Mouse (Mus musculus) stomach, postnatal 0 days (tissue): ENCODE measurements at regions not wholly inside any gene's neighbourhood (a gene's known extent, or its start where the extent isn't known, plus 50 kb on each side); places are given as distances from the start of the nearest gene placed in this dataset.

Experiments
- ATAC-seq: fragments of 200-750 bp; cut with Nextera tagmentation; 2 replicates; pipeline ENCODE4 v1.8.0; 2017; ENCODE audit not compliant: low FRiP score, low TSS enrichment
- DNase-seq: peaks from one replicate; pipeline ENCODE4 v3.0.0-alpha.2; 2016; ENCODE audit warnings: low spot score
- H3K27ac ChIP-seq: fragments of 300-500 bp; sonication (generic); replicated peaks from 2 replicates; pipeline ENCODE4 v1.5.1; 2014; ENCODE audit warnings: mild to moderate bottlenecking, control low read depth
- H3K27me3 ChIP-seq: fragments of 300-500 bp; sonication (generic); 2 replicates; pipeline ENCODE4 v1.6.1; 2014; ENCODE audit warnings: low read length; ENCODE audit not compliant: control insufficient read depth, insufficient read depth
- H3K36me3 ChIP-seq: fragments of 300-500 bp; sonication (generic); 2 replicates; pipeline ENCODE4 v1.6.1; 2014; ENCODE audit warnings: low read length, mixed read lengths; ENCODE audit not compliant: control insufficient read depth, insufficient read depth
- H3K4me1 ChIP-seq: fragments of 300-500 bp; sonication (generic); replicated peaks from 2 replicates; pipeline ENCODE4 v1.6.1; 2014; ENCODE audit warnings: antibody characterized with exemption; ENCODE audit not compliant: control insufficient read depth, insufficient read depth
- H3K4me2 ChIP-seq: fragments of 300-500 bp; sonication (generic); replicated peaks from 2 replicates; pipeline ENCODE4 v1.6.1; 2014; ENCODE audit warnings: low read depth, mild to moderate bottlenecking, control low read depth, moderate library complexity
- H3K4me3 ChIP-seq: fragments of 300-500 bp; sonication (generic); 2 replicates; pipeline ENCODE4 v1.5.1; 2014; ENCODE audit warnings: low read depth, low read length, control low read depth
- H3K9ac ChIP-seq: fragments of 300-500 bp; sonication (generic); 2 replicates; pipeline ENCODE4 v1.6.1; 2014; ENCODE audit warnings: mild to moderate bottlenecking, low read length, control low read depth, mixed read lengths
- H3K9me3 ChIP-seq: fragments of 300-500 bp; sonication (generic); 2 replicates; pipeline ENCODE4 v1.6.1; 2016; ENCODE audit warnings: low read length; ENCODE audit not compliant: control insufficient read depth
- CTCF ChIP-seq: IDR thresholded peaks from 2 replicates; pipeline ENCODE4 v1.5.1; 2016; ENCODE audit warnings: antibody characterized with exemption, low read depth, mild to moderate bottlenecking, moderate library complexity
- EP300 ChIP-seq: optimal IDR thresholded peaks from 2 replicates; pipeline ENCODE3; 2016; ENCODE audit warnings: antibody characterized with exemption
- WGBS: fragments of 180-500 bp; shearing (Covaris S2); extraction: QIAGEN DNeasy Blood & Tissue Kit; methylation state at CpG from one replicate; pipeline ENCODE4 v1.1.7; 2014; 5-methylcytosine and 5-hydroxymethylcytosine counted together

DNA sequence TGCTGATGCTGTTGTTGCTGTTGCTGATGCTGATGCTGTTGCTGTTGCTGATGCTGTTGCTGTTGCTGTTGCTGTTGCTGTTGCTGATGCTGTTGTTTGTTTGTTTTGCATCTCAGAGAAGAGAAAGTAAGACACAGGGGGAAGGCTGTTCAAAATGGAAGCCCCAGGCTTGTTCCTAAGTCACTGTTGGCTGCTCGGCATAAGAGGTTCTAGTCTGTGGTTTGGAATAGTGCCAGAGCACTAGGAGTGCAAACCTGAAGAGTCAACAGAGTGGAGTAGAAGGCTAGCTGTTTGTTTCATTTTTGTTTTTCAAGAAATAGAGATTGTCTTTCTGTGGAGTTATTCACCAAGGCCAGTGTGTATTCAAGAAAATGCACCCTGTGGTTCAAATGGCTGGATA is 75.1 kb upstream of the Nkx2-2 start:
- Histone ChIP-seq H3K4me3 (no peak overlapping the region), H3K27ac (no peak overlapping the region), H3K4me2 (no peak overlapping the region), H3K27me3 (no peaks in the 10 kb centered on the region), H3K9me3 (no peaks in the 10 kb centered on the region), H3K36me3 (no peaks in the 10 kb centered on the region), H3K9ac (no peak overlapping the region), H3K4me1 (no peaks in the 10 kb centered on the region)
- DNase-seq: no peak
- TF ChIP-seq CTCF (no peak), EP300 (no peak)
- WGBS: 30% methylated on average over 1 of the region's 1 CpGs
- no peak for ATAC-seq

DNA sequence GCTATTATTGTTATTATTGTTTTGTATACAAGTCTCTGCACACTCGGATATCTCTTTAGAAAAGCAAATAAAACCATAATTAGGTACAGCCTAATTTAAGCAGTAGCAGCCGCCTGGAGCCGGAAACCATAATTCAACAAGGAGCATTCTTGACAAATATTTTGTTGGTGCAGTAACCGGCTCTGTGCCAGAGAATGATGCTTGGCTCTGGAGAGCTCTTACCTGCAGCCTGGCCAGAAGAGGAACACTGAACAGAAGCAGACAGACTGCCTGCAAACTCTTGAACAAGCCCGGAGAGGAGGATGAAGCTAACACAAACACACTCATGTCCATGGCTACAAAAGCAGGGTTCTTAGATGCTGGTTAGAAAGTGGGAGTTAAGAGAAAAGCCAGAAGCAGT is 73.9 kb upstream of the Nkx2-2 start:
- Histone ChIP-seq H3K4me1 (no peaks in the 10 kb centered on the region), H3K4me3 (no peak overlapping the region), H3K36me3 (no peaks in the 10 kb centered on the region), H3K4me2 (no peak overlapping the region), H3K27me3 (no peaks in the 10 kb centered on the region), H3K9me3 (no peaks in the 10 kb centered on the region), H3K9ac (no peak overlapping the region), H3K27ac (no peak overlapping the region)
- 61% methylated on average over 5 of the region's 5 CpGs for WGBS
- ATAC-seq: no peak
- DNase-seq: no peak
- TF ChIP-seq EP300: no peak
- no peak for TF ChIP-seq CTCF

DNA sequence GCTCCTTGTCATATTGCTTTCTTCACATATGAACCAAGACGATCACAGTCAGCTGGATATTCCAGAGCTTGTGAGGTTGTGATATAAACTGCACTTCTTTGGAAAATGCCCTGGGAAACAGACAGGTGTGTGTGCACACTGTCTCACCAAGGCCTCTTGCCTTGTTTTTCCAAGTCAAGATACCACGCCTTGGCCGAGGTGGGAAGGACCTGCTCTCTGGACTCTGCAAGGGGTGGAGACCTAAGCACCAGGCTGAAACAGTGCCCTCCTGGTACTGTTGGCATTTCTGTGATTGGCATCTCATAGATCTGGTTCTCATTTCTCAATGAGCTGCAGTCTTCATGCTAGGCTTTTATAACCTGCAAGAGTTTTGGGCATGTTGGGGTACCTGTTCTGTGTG is 73.2 kb upstream of the Nkx2-2 start:
- no peak for TF ChIP-seq CTCF
- TF ChIP-seq EP300: no peak
- H3K4me2 ChIP-seq: no peak overlapping the region
- H3K4me1 ChIP-seq: no peaks in the 10 kb centered on the region
- no peak overlapping the region for H3K4me3 ChIP-seq
- H3K9ac ChIP-seq: no peak overlapping the region
- ATAC-seq (no peak), DNase-seq (no peak)
- no peaks in the 10 kb centered on the region for H3K27me3 ChIP-seq
- no peaks in the 10 kb centered on the region for H3K9me3 ChIP-seq
- no peak overlapping the region for H3K27ac ChIP-seq
- H3K36me3 ChIP-seq: no peaks in the 10 kb centered on the region
- WGBS: 80% methylated on average over 3 of the region's 3 CpGs

DNA sequence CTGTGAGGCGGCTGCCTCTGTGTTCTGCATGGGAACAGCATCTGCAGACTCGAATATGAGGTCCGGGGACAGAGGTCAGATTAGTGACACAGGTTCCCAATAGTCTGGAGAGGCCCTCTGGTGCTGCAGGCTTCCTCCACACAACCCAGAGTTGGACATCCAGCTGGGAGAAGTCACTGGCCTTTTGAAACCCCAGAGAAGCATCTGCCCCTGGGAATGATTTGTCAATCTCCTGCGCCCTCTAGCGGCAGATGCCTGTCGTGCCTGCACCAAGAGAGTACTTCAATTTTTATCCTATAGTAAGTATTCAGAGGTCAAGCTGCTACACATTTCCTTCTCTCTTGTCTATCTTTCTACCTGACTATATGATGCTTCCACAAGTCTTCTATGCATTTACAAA is 62.7 kb upstream of the Nkx2-2 start:
- WGBS: 20% methylated on average over 6 of the region's 6 CpGs
- Histone ChIP-seq H3K36me3 (no peaks in the 10 kb centered on the region), H3K4me3 (no peak overlapping the region), H3K9ac (no peak overlapping the region), H3K4me1 (no peaks in the 10 kb centered on the region), H3K27ac (no peak overlapping the region), H3K27me3 (no peaks in the 10 kb centered on the region), H3K9me3 (no peaks in the 10 kb centered on the region), H3K4me2 (no peak overlapping the region)
- DNase-seq (peak; percentile 68), ATAC-seq (no peak)
- TF ChIP-seq EP300: no peak
- TF ChIP-seq CTCF: peak; percentile 83

DNA sequence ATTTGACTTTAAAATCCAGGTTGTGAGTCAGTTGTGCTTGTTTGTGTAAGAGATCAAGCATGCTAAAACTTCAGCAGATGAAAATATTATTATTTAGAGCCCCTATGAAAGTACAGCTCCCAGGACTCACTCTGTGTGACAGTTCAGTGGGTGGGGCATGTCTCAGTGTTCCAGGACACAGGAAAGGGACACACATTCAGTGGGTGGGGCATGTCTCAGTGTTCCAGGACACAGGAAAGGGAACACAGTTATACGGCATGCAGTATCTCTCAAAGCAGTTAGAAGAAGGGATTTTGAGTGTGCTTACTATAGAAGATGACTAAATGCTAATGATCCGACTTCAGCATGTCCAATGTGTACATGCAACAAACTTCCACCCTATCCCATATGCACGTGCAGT is 60.9 kb upstream of the Nkx2-2 start:
- WGBS: 70% methylated on average over 3 of the region's 3 CpGs

DNA sequence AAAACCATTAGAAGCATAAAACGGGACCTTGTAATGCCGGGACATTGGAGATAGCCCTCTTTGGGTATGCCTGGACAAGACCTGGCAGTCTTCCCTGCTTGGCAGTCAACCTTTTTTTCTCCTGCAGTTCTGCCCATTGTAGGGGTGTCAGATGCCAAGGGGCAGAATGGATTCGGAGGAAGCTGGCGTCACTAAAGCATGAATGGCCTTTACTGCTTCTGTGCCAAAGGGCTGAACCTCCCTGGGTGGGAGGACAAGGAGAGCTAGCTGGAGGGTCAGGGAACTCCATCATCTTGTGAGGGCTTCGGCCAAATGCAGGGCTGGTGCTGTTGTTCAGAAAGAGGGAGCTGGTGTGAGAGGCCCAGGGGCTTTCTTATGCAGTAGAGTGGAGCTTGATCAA is 60.1 kb upstream of the Nkx2-2 start:
- Histone ChIP-seq H3K36me3 (no peaks in the 10 kb centered on the region), H3K4me1 (no peaks in the 10 kb centered on the region), H3K27ac (no peak overlapping the region), H3K9ac (no peak overlapping the region), H3K4me2 (no peak overlapping the region), H3K4me3 (no peak overlapping the region), H3K27me3 (no peaks in the 10 kb centered on the region), H3K9me3 (no peaks in the 10 kb centered on the region)
- DNase-seq: no peak
- no peak for ATAC-seq
- TF ChIP-seq EP300 (no peak), CTCF (no peak)
- WGBS: 65% methylated on average over 5 of the region's 5 CpGs

More for the DNA sequence above, 60.9 kb upstream of the Nkx2-2 start:
- no peaks in the 10 kb centered on the region for H3K4me1 ChIP-seq
- H3K36me3 ChIP-seq: no peaks in the 10 kb centered on the region
- no peaks in the 10 kb centered on the region for H3K9me3 ChIP-seq
- ATAC-seq (no peak), DNase-seq (no peak)
- TF ChIP-seq EP300: no peak
- no peak overlapping the region for H3K27ac ChIP-seq
- no peak overlapping the region for H3K4me3 ChIP-seq
- H3K27me3 ChIP-seq: no peaks in the 10 kb centered on the region
- no peak overlapping the region for H3K9ac ChIP-seq
- no peak overlapping the region for H3K4me2 ChIP-seq
